Mouse (Mus musculus): Measurements from ENCODE around the gene Fxr1.

GRCm38 (mm10) chr3:34006301-34006700, 13.4 kb upstream of the Fxr1 start:
- TF ChIP-seq CTCF (IDR thresholded peaks at IDR 0.05; ENCODE audit: extremely low read depth, insufficient read length, insufficient replicate concordance, low read depth, low read length) (no peak), POLR2A (IDR thresholded peaks at IDR 0.05; ENCODE audit: low read depth, low read length) (no peak)
